Mouse (Mus musculus): Measurements from ENCODE around the gene Alk. TPM values are rescaled to one million over a fixed set of nuclear protein-coding genes. Genes with fewer than 3 reads are reported as not detected.

Alk gene
- polyA plus RNA-seq, 1 experiment from 2014 or later, result 0.17 TPM

DNA sequence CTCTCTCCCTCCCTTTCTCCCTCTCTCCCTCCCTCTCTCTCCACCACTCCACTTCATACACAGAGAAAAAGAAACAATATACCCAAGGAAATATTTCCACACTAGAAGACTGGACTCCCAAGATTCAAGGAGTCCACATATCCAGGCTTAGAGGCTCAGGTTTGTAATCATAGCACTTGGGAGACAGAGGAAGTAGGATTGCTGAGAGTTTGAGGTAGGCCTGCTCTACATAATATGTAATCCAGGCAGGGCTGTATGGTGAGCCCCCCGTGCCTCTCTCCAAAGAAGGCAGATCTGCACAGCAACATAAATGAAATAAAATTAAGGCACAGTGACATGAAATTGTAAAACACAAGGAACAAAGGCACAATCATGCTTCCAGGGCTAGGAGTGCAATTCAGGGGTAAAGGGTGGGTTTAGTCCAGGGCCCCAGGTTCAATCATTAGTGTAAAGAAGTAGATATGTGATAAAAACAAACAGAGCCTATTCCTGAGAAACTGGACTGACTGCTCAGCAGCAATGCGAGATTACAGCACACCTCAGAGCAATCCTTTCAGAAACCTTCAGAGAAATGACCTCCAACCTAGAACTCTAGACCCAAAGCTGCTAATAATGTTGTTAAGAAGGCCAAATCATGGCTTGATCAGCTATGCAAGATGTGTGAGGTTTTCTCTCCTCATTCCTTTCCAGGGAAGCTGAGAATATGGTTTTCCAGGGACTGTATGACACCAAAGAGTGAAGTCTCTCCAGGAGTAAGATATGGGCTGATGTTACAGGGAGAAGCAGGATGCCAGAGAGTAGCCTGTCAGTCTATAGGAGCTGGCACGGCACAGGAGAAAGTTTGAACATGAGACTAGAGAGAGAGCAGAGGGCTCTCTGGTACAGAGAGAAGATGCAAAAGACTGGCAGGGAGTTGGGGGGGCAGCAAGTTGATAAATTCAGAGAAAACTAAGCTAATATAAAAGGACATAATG, 158.9 kb downstream of the Alk start:
- H3K36me3 ChIP-seq (ENCODE audit: control insufficient read depth, insufficient read depth), result no peaks in the 10 kb centered on the region
- 0 out of 2 replicates have a peak, but pooled peaks cover 3% of the 10 kb centered on the region for H3K4me1 ChIP-seq (replicated peaks; ENCODE audit: control insufficient read depth, insufficient read depth, low read length)
- H3K9me3 ChIP-seq (ENCODE audit: control insufficient read depth), result no peaks in the 10 kb centered on the region
- ATAC-seq, result no peak
- WGBS, result 34% methylated on average over 3 of the region's 3 CpGs
- no peaks in the 10 kb centered on the region for H3K27me3 ChIP-seq (replicated peaks; ENCODE audit: control insufficient read depth, insufficient read depth, low read length)
- H3K4me3 ChIP-seq (ENCODE audit: low read depth, low read length), result no peak overlapping the region
- no peak for TF ChIP-seq CTCF (IDR thresholded peaks at IDR 0.05; ENCODE audit: low read depth)
- H3K4me2 ChIP-seq (replicated peaks; ENCODE audit: low read depth), result no peak overlapping the region
- no peak overlapping the region for H3K9ac ChIP-seq (ENCODE audit: low read depth, low read length)
- H3K27ac ChIP-seq (ENCODE audit: low read depth, low read length), result no peak overlapping the region

DNA sequence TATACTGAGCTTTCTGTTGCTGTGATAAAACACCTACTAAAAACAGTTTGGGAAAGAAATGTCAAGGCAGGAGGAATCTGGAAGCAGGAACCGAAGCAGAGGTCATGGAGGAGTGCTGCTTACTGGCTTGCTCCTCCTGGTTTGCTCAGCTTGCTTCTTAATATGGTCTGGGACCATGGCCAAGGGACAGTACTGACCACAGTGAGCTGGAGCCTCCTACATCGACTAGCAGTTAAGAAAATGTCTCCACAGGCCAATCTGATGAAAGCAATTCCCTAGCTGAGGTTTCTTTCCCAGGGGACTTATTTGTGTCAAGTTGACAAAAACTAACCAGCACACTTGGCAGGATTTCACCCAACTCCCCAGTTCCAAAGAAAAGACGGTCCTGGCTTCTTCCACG, 187.0 kb downstream of the Alk start:
- TF ChIP-seq CTCF (IDR thresholded peaks at IDR 0.05; ENCODE audit: low read depth), result no peak
- WGBS, result 73% methylated on average over 4 of the region's 4 CpGs
- no peak overlapping the region for H3K4me2 ChIP-seq (replicated peaks; ENCODE audit: low read depth)
- H3K4me1 ChIP-seq (replicated peaks; ENCODE audit: control insufficient read depth, insufficient read depth, low read length), result no peaks in the 10 kb centered on the region
- no peak overlapping the region for H3K9ac ChIP-seq (ENCODE audit: low read depth, low read length)
- no peaks in the 10 kb centered on the region for H3K27me3 ChIP-seq (replicated peaks; ENCODE audit: control insufficient read depth, insufficient read depth, low read length)
- no peaks in the 10 kb centered on the region for H3K9me3 ChIP-seq (ENCODE audit: control insufficient read depth)
- H3K4me3 ChIP-seq (ENCODE audit: low read depth, low read length), result no peak overlapping the region
- ATAC-seq, result no peak
- no peaks in the 10 kb centered on the region for H3K36me3 ChIP-seq (ENCODE audit: control insufficient read depth, insufficient read depth)
- H3K27ac ChIP-seq (ENCODE audit: low read depth, low read length), result no peak overlapping the region

DNA sequence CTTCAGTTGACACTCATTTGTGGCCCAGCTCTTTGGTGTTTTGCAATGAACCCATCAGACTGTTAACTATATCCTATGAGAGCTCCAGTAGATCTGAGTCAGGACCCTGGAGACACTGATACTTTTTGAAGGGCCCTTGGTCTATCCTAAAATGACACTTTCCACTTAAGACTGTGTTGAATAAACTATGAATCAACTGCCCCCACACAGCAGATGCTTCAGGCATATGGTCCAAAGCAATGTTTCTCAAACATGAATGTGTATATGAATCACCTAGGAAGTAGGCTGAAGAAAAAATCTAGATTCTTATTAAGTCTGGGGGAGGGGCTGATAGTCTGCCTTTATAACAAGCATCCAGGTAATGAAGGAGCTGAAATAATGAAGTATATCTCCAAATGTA, 189.8 kb downstream of the Alk start:
- ATAC-seq, result no peak
- H3K9me3 ChIP-seq (ENCODE audit: control insufficient read depth), result no peaks in the 10 kb centered on the region
- TF ChIP-seq CTCF (IDR thresholded peaks at IDR 0.05; ENCODE audit: low read depth), result no peak

DNA sequence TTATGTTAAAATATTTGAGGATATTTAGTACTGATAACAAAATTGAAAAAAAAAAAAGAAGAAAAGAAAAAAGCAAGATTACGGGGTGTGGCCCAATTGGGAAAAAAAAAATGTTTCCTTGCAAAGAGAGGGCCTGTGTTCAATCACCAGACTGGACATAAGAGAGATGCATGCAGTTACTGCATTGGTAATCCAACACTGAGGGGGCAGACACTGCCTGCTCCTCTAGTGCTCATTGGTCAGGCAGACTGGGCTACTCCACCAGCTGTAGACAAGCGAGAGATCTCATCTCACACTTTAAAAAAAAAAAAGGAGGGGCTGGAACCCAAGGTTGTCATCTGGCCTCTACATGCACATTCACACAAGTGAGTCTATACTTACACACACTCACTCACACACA, 199.6 kb downstream of the Alk start:
- Histone ChIP-seq H3K9ac (ENCODE audit: low read depth, low read length) (no peak overlapping the region), H3K36me3 (ENCODE audit: control insufficient read depth, insufficient read depth) (no peaks in the 10 kb centered on the region), H3K4me2 (replicated peaks; ENCODE audit: low read depth) (no peak overlapping the region), H3K9me3 (ENCODE audit: control insufficient read depth) (no peaks in the 10 kb centered on the region), H3K4me1 (replicated peaks; ENCODE audit: control insufficient read depth, insufficient read depth, low read length) (no peaks in the 10 kb centered on the region), H3K27ac (ENCODE audit: low read depth, low read length) (no peak overlapping the region), H3K4me3 (ENCODE audit: low read depth, low read length) (no peak overlapping the region), H3K27me3 (replicated peaks; ENCODE audit: control insufficient read depth, insufficient read depth, low read length) (no peaks in the 10 kb centered on the region)
- TF ChIP-seq CTCF (IDR thresholded peaks at IDR 0.05; ENCODE audit: low read depth), result no peak
- WGBS, result 80% methylated on average over 2 of the region's 2 CpGs
- no peak for ATAC-seq

More for the DNA sequence above, 189.8 kb downstream of the Alk start:
- no peaks in the 10 kb centered on the region for H3K36me3 ChIP-seq (ENCODE audit: control insufficient read depth, insufficient read depth)
- no peaks in the 10 kb centered on the region for H3K4me1 ChIP-seq (replicated peaks; ENCODE audit: control insufficient read depth, insufficient read depth, low read length)
- H3K27me3 ChIP-seq (replicated peaks; ENCODE audit: control insufficient read depth, insufficient read depth, low read length), result no peaks in the 10 kb centered on the region
- H3K27ac ChIP-seq (ENCODE audit: low read depth, low read length), result no peak overlapping the region
- H3K4me3 ChIP-seq (ENCODE audit: low read depth, low read length), result no peak overlapping the region
- H3K9ac ChIP-seq (ENCODE audit: low read depth, low read length), result no peak overlapping the region
- no peak overlapping the region for H3K4me2 ChIP-seq (replicated peaks; ENCODE audit: low read depth)

GRCm38 (mm10) chr17:72401861-72402260, 202.6 kb downstream of the Alk start:
- ATAC-seq, result no peak
- no peaks in the 10 kb centered on the region for H3K36me3 ChIP-seq (ENCODE audit: control insufficient read depth, insufficient read depth)
- 70% methylated on average over 3 of the region's 3 CpGs for WGBS

GRCm38 (mm10) chr17:72401349-72401748, 203.1 kb downstream of the Alk start:
- ATAC-seq, result no peak
- TF ChIP-seq CTCF (IDR thresholded peaks at IDR 0.05; ENCODE audit: low read depth), result no peak
- H3K4me2 ChIP-seq (replicated peaks; ENCODE audit: low read depth), result no peak overlapping the region
- H3K27me3 ChIP-seq (replicated peaks; ENCODE audit: control insufficient read depth, insufficient read depth, low read length), result no peaks in the 10 kb centered on the region
- no peaks in the 10 kb centered on the region for H3K9me3 ChIP-seq (ENCODE audit: control insufficient read depth)
- H3K4me3 ChIP-seq (ENCODE audit: low read depth, low read length), result no peak overlapping the region
- H3K9ac ChIP-seq (ENCODE audit: low read depth, low read length), result no peak overlapping the region
- H3K36me3 ChIP-seq (ENCODE audit: control insufficient read depth, insufficient read depth), result no peaks in the 10 kb centered on the region
- no peaks in the 10 kb centered on the region for H3K4me1 ChIP-seq (replicated peaks; ENCODE audit: control insufficient read depth, insufficient read depth, low read length)
- WGBS, result 59% methylated on average over 2 of the region's 2 CpGs
- H3K27ac ChIP-seq (ENCODE audit: low read depth, low read length), result no peak overlapping the region

More at GRCm38 (mm10) chr17:72401861-72402260, 202.6 kb downstream of the Alk start:
- H3K4me2 ChIP-seq (replicated peaks; ENCODE audit: low read depth), result no peak overlapping the region
- no peak overlapping the region for H3K4me3 ChIP-seq (ENCODE audit: low read depth, low read length)
- H3K9me3 ChIP-seq (ENCODE audit: control insufficient read depth), result no peaks in the 10 kb centered on the region
- H3K4me1 ChIP-seq (replicated peaks; ENCODE audit: control insufficient read depth, insufficient read depth, low read length), result no peaks in the 10 kb centered on the region
- H3K27me3 ChIP-seq (replicated peaks; ENCODE audit: control insufficient read depth, insufficient read depth, low read length), result no peaks in the 10 kb centered on the region
- no peak overlapping the region for H3K27ac ChIP-seq (ENCODE audit: low read depth, low read length)
- H3K9ac ChIP-seq (ENCODE audit: low read depth, low read length), result no peak overlapping the region
- no peak for TF ChIP-seq CTCF (IDR thresholded peaks at IDR 0.05; ENCODE audit: low read depth)

All from intestine, postnatal 0 days (tissue).